ENCODE assay signal across 21 mouse cellular contexts in the genomic region with DNA sequence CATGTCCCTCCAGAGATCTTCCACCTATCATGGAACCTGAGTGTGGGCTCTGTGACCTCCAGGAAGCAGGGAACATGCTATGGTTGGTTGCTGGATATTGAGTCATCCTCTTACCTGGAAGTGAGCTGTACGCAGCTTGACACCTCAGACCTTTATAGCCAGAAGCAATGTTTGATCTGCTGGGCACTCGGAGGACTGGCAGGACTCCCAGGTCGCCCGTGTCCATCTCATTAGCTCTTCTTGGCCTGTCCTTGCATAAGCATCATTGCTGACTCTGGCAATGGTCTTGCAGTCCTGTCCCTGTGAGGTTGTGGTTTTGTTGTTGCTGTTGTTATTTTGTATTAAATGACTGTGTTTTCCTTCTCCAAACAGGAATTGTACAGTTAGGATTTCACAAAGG.
A peak's percentile ranks its signal among the peaks of the same experiment; 100 is the strongest.
DNase-seq lines count a peak whose midpoint lies in the region; ATAC-seq and TF ChIP-seq lines count a peak whose summit lies in the region.
"Had no signal": no experiment of that assay in that cellular context is flagged by ENCODE, and none has a peak within 500 bp of the region (broad histone marks: within the 10 kb centered on the region; RNA-seq: fewer than 3 reads in every experiment).

No protein-coding gene starts in this region.

- no peak overlapping the region for H3K9ac ChIP-seq in kidney, embryonic 16.5 days (replicated peaks; ENCODE audit: low read length)
- no peak overlapping the region for H3K9ac ChIP-seq in liver, embryonic 12.5 days
- H3K9ac ChIP-seq: forebrain, embryonic 13.5 days; forebrain, postnatal 0 days; heart, embryonic 12.5 days; hindbrain, embryonic 14.5 days; intestine, embryonic 15.5 days had no signal

- ATAC-seq in cerebellum, adult (ENCODE audit: insufficient number of reproducible peaks, low FRiP score, low TSS enrichment): no peak
- ATAC-seq in kidney, embryonic 16.5 days (ENCODE audit: low FRiP score, low TSS enrichment): no peak
- ATAC-seq in liver, embryonic 12.5 days: no peak
- ATAC-seq: CD4-positive, CD25-positive, alpha-beta regulatory T cell, adult 4 months; forebrain, embryonic 13.5 days; forebrain, postnatal 0 days; intestine, embryonic 15.5 days had no signal

- no peak for TF ChIP-seq CTCF in cerebellum, adult 2 months (IDR thresholded peaks at IDR 0.05; ENCODE audit: borderline replicate concordance, insufficient read depth, low read depth, low read length)

- no peaks in the 10 kb centered on the region for H3K36me3 ChIP-seq in kidney, embryonic 16.5 days (ENCODE audit: insufficient read depth, low read length)
- H3K36me3 ChIP-seq in liver, embryonic 12.5 days: no peaks in the 10 kb centered on the region
- H3K36me3 ChIP-seq: embryonic facial prominence, embryonic 10.5 days; G1E; heart, embryonic 12.5 days; hindbrain, embryonic 10.5 days; intestine, embryonic 15.5 days had no signal

- H3K4me3 ChIP-seq in cerebellum, adult 2 months (replicated peaks; ENCODE audit: insufficient read depth, low read depth, low read length): no peak overlapping the region
- H3K4me3 ChIP-seq in kidney, embryonic 16.5 days (ENCODE audit: low read length): no peak overlapping the region
- H3K4me3 ChIP-seq in liver, embryonic 12.5 days: no peak overlapping the region
- H3K4me3 ChIP-seq: embryonic facial prominence, embryonic 10.5 days; forebrain, embryonic 13.5 days; heart, adult 2 months; heart, embryonic 12.5 days; hindbrain, embryonic 10.5 days; intestine, embryonic 15.5 days had no signal

- H3K4me1 ChIP-seq in cerebellum, adult 2 months (ENCODE audit: control insufficient read depth, insufficient read depth, low read length): peaks cover 4% of the 10 kb centered on the region
- no peaks in the 10 kb centered on the region for H3K4me1 ChIP-seq in kidney, embryonic 16.5 days (ENCODE audit: insufficient read depth, low read length)
- H3K4me1 ChIP-seq in liver, embryonic 12.5 days: no peaks in the 10 kb centered on the region
- H3K4me1 ChIP-seq: embryonic facial prominence, embryonic 10.5 days; forebrain, embryonic 13.5 days; hindbrain, embryonic 10.5 days; intestine, embryonic 15.5 days had no signal

- H3K27me3 ChIP-seq in cerebellum, adult 2 months (ENCODE audit: control insufficient read depth, insufficient read depth, low read length): no peaks in the 10 kb centered on the region
- H3K27me3 ChIP-seq in kidney, embryonic 16.5 days (ENCODE audit: insufficient read depth, low read length): no peaks in the 10 kb centered on the region
- H3K27me3 ChIP-seq in liver, embryonic 12.5 days (replicated peaks): no peaks in the 10 kb centered on the region
- H3K27me3 ChIP-seq: forebrain, embryonic 13.5 days; heart, embryonic 12.5 days; intestine, embryonic 15.5 days had no signal

- H3K4me2 ChIP-seq in kidney, embryonic 16.5 days (replicated peaks; ENCODE audit: low read depth, low read length): no peak overlapping the region
- no peak overlapping the region for H3K4me2 ChIP-seq in liver, embryonic 12.5 days
- H3K4me2 ChIP-seq: forebrain, embryonic 13.5 days; heart, embryonic 12.5 days; hindbrain, embryonic 14.5 days; intestine, embryonic 15.5 days had no signal

- DNase-seq in cerebellum, adult 11 months: peak; percentile 49
- peak; percentile 67 to 82 for DNase-seq in cerebellum, adult 2 months
- peak; percentile 65 to 66 for DNase-seq in cerebellum, postnatal 10 days
- DNase-seq in ovary, adult 18-20 months (ENCODE audit: low spot score): no peak
- DNase-seq: adrenal gland, adult 8-10 months; B cell, adult 2 months; forebrain, postnatal 0 days; gastrocnemius, postnatal 14 days; heart, adult 2 months; kidney, adult 2 months had no signal

- H3K9me3 ChIP-seq in kidney, embryonic 16.5 days (ENCODE audit: low read length): no peaks in the 10 kb centered on the region
- H3K9me3 ChIP-seq in liver, embryonic 12.5 days (replicated peaks): no peaks in the 10 kb centered on the region
- H3K9me3 ChIP-seq: embryonic facial prominence, embryonic 10.5 days; heart, embryonic 12.5 days; hindbrain, embryonic 10.5 days; intestine, embryonic 15.5 days had no signal

- 26% methylated on average over 4 of the region's 4 CpGs for WGBS in cerebellum, adult 2 months
- 81% methylated on average over 4 of the region's 4 CpGs for WGBS in kidney, embryonic 16.5 days
- 65% methylated on average over 4 of the region's 4 CpGs for WGBS in liver, embryonic 12.5 days (ENCODE audit: insufficient replicate concordance)

- TF ChIP-seq POLR2A in cerebellum, adult 2 months (IDR thresholded peaks at IDR 0.05; ENCODE audit: borderline replicate concordance, insufficient read depth, low read length): no peak

- no peak overlapping the region for H3K27ac ChIP-seq in cerebellum, adult 2 months (ENCODE audit: insufficient read depth, low read length)
- no peak overlapping the region for H3K27ac ChIP-seq in kidney, embryonic 16.5 days (ENCODE audit: low read length)
- H3K27ac ChIP-seq in liver, embryonic 12.5 days: no peak overlapping the region
- H3K27ac ChIP-seq: embryonic facial prominence, embryonic 10.5 days; forebrain, embryonic 13.5 days; heart, adult 2 months; hindbrain, embryonic 10.5 days; hindbrain, embryonic 14.5 days; intestine, embryonic 15.5 days had no signal
